Mouse (Mus musculus): ENCODE measurements around the gene Tprgl. TPM values are rescaled to one million over a fixed set of nuclear protein-coding genes. Genes with fewer than 3 reads are reported as not detected.

Tprgl gene
- polyA plus RNA-seq, 1 experiment from 2014 or later, result 206 TPM

Other genes with a start within 250 kb of the Tprgl start
- gene A430005L14Rik, start 203.4 kb downstream of the Tprgl start, polyA plus RNA-seq (2015; fragmentation: Nextera tagmentation; extraction: Ambion mirVana), result 58.4 and 58.8 TPM in 2 replicates
- 11.5 and 12.6 TPM in 2 replicates for gene Dffb, start 185.5 kb downstream of the Tprgl start, polyA plus RNA-seq (2015; fragmentation: Nextera tagmentation; extraction: Ambion mirVana)
- 21.0 and 21.9 TPM in 2 replicates for gene Cep104, start 185.5 kb downstream of the Tprgl start, polyA plus RNA-seq (2015; fragmentation: Nextera tagmentation; extraction: Ambion mirVana)
- 23.1 and 25.6 TPM in 2 replicates for gene Lrrc47, start 148.9 kb downstream of the Tprgl start, polyA plus RNA-seq (2015; fragmentation: Nextera tagmentation; extraction: Ambion mirVana)
- 8.2 and 11.5 TPM in 2 replicates for gene Smim1, start 134.4 kb downstream of the Tprgl start, polyA plus RNA-seq (2015; fragmentation: Nextera tagmentation; extraction: Ambion mirVana)
- gene Ccdc27, start 118.0 kb downstream of the Tprgl start, polyA plus RNA-seq (2015; fragmentation: Nextera tagmentation; extraction: Ambion mirVana), result not detected in 2 replicates
- 1.2 and 1.5 TPM in 2 replicates for gene Trp73, start 20.5 kb downstream of the Tprgl start, polyA plus RNA-seq (2015; fragmentation: Nextera tagmentation; extraction: Ambion mirVana)
- gene Wrap73, start 18.3 kb downstream of the Tprgl start, polyA plus RNA-seq (2015; fragmentation: Nextera tagmentation; extraction: Ambion mirVana), result 46.6 and 53.9 TPM in 2 replicates
- 9.4 and 9.5 TPM in 2 replicates for gene Megf6, start 10.1 kb upstream of the Tprgl start, polyA plus RNA-seq (2015; fragmentation: Nextera tagmentation; extraction: Ambion mirVana)
- 0.96 and 1.4 TPM in 2 replicates for gene Arhgef16, start 141.0 kb upstream of the Tprgl start, polyA plus RNA-seq (2015; fragmentation: Nextera tagmentation; extraction: Ambion mirVana)
- not detected in 2 replicates for gene B230104I21Rik, start 175.5 kb upstream of the Tprgl start, polyA plus RNA-seq (2015; fragmentation: Nextera tagmentation; extraction: Ambion mirVana)

All from midbrain, embryonic 15.5 days (tissue).